Mouse (Mus musculus) G1E-ER4 (cell line): ENCODE results near the gene Rhox3f. TPM values are rescaled to one million over a fixed set of nuclear protein-coding genes. Genes with fewer than 3 reads are reported as not detected.
"Not testable (repeated sequence)": the region's sequence is repeated elsewhere in the genome, so short reads cannot be mapped to it uniquely, and the experiment has no call there.

Source experiments
- GATA1 ChIP-seq: IDR thresholded peaks from one replicate; pipeline ENCODE4 v1.8.0; 2012; ENCODE audit warnings: low read length, inconsistent platforms
- polyA plus RNA-seq: library from polyadenylated mRNA; stranded (reverse); fragments of >175 nt; gene quantifications from 2 replicates; pipeline ENCODE4 v1.2.3, GENCODE M21; 2012

The Rhox3f gene
- not detected in 2 replicates for polyA plus RNA-seq

DNA sequence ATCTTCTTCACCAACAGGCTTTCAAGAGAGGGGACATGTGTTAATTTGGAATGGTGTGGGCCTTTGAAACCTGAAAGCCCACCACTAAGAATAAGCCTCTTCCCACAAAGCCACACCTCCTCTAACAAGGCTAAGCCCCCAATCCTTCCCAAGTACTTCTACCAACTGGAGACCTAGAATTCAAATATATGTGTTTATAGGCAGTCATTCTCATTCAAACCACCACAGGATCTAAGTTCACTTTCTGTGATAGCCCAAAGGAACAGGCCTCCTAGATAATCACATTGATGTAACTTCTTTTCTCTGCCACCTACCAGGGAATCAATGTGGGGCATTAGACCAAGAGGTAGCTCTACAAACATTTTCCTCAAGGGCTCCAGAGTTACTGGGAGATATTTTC, at the start of gene Rhox3f:
Rhox3f (plus strand) TSS at position 301 of the 400 bp plus-strand sequence.
- TF ChIP-seq GATA1, result not testable (repeated sequence)

DNA sequence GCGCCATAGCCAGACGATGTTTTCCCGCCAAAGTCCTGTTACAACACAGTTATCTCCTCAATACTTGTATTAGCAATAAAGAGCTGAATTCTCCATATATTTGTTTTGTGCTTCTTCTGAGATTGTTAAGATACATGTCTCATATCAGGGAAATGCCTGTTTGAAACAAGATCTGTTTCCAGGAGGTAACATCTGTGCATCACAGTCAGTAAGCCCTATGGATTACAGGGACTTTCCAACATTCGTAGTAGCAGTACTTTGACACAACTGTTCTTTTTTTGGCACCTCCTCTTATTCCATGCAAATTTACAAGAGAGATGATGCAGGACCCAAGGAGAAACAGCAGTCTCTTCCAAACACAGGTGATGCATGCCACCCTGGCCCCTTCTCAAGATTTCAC, 39.1 kb upstream of the Rhox3f start, which contains the start of gene Rhox3e:
Rhox3e (plus strand) TSS at position 301 of the 400 bp plus-strand sequence.
- TF ChIP-seq GATA1, result not testable (repeated sequence)

DNA sequence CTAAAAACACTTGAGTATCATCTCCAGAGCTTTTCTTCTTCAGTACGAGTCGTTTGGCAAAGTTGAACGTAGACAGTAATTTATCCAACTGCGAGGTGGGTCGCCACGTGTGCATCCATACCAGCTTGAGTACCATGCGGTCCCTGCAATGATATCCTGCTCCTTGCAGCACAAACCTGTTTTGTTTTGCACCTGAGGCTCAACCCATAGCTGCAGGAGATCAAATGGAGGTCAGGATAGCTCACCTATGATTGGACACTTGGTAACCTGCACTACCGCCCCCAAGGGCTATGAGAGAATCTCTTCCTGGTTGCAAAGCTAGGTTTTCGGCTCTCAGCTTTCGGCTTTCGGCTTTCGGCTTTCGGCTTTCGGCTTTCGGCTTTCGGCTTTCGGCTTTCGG, 23.7 kb upstream of the Rhox3f start, which contains the start of gene Rhox4e:
Rhox4e (plus strand) TSS at position 301 of the 400 bp plus-strand sequence.
- not testable (repeated sequence) for TF ChIP-seq GATA1

DNA sequence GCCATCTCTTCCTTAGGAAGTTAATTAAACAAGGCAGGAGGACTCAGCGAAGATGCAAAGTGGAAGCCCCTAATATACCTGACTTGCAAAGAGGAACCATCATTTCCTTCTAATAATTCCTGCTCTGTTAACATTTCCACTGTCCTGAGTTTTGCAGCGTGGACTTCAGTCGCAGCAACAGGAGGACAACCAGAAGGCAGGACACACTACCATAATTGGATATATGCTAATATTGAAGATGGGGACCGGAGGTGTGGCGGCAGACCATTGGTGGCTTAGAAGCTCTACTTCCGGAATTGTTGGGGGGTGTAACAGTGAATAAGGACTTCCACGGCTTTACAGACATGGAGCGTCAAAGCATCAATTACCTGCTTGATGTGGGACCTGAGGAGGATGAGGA, 9.7 kb upstream of the Rhox3f start, which contains the start of gene Rhox2f:
Rhox2f (plus strand) TSS at position 301 of the 400 bp plus-strand sequence.
- TF ChIP-seq GATA1, result not testable (repeated sequence)

DNA sequence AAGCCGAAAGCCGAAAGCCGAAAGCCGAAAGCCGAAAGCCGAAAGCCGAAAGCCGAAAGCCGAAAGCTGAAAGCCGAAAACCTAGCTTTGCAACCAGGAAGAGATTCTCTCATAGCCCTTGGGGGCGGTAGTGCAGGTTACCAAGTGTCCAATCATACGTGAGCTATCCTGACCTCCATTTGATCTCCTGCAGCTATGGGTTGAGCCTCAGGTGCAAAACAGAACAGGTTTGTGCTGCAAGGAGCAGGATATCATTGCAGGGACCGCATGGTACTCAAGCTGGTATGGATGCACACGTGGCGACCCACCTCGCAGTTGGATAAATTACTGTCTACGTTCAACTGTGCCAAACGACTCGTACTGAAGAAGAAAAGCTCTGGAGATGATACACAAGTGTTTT, 26.8 kb downstream of the Rhox3f start, which contains the start of gene Rhox4f:
Rhox4f (minus strand) TSS at position 101 of the 400 bp plus-strand sequence.
- TF ChIP-seq GATA1, result not testable (repeated sequence)

DNA sequence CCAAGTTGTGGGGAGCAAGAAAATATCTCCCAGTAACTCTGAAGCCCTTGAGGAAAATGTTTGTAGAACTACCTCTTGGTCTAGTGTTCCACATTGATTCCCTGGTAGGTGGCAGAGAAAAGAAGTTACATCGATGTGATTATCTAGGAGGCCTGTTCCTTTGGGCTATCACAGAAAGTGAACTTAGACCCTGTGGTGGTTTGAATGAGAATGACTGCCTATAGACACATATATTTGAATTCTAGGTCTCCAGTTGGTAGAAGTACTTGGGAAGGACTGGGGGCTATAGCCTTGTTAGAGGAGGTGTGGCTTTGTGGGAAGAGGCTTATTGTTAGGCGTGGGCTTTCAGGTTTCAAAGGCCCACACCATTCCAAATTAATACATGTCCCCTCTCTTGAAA, 47.7 kb downstream of the Rhox3f start, which contains the start of gene Rhox3g:
Rhox3g (minus strand) TSS at position 101 of the 400 bp plus-strand sequence.
- TF ChIP-seq GATA1, result not testable (repeated sequence)

Other genes with a start within 250 kb of the Rhox3f start
- gene Rhox3a2, start 201.0 kb upstream of the Rhox3f start, polyA plus RNA-seq, result not detected in 2 replicates
- not detected in 2 replicates for gene Rhox4a2, start 190.1 kb upstream of the Rhox3f start, polyA plus RNA-seq
- not detected in 2 replicates for gene Rhox2b, start 168.9 kb upstream of the Rhox3f start, polyA plus RNA-seq
- gene Rhox4b, start 148.5 kb upstream of the Rhox3f start, polyA plus RNA-seq, result not detected in 2 replicates
- not detected in 2 replicates for gene Rhox2c, start 127.3 kb upstream of the Rhox3f start, polyA plus RNA-seq
- not detected in 2 replicates for gene Rhox3c, start 122.4 kb upstream of the Rhox3f start, polyA plus RNA-seq
- not detected in 2 replicates for gene Rhox4c, start 100.7 kb upstream of the Rhox3f start, polyA plus RNA-seq
- gene Rhox2d, start 87.6 kb upstream of the Rhox3f start, polyA plus RNA-seq, result 0.12 and 0.18 TPM in 2 replicates
- not detected in 2 replicates for gene Rhox4d, start 66.6 kb upstream of the Rhox3f start, polyA plus RNA-seq
- not detected in 2 replicates for gene Rhox2e, start 50.5 kb upstream of the Rhox3f start, polyA plus RNA-seq
- gene Rhox3e, start 39.0 kb upstream of the Rhox3f start, polyA plus RNA-seq, result not detected in 2 replicates
- gene Rhox4e, start 23.6 kb upstream of the Rhox3f start, polyA plus RNA-seq, result not detected in 2 replicates
- gene Rhox2f, start 9.6 kb upstream of the Rhox3f start, polyA plus RNA-seq, result not detected in 2 replicates
- gene Rhox4f, start 26.7 kb downstream of the Rhox3f start, polyA plus RNA-seq, result not detected in 2 replicates
- gene Rhox3g, start 47.6 kb downstream of the Rhox3f start, polyA plus RNA-seq, result not detected in 2 replicates
- gene Rhox2g, start 62.5 kb downstream of the Rhox3f start, polyA plus RNA-seq, result not detected in 2 replicates
- not detected in 2 replicates for gene Rhox4g, start 70.3 kb downstream of the Rhox3f start, polyA plus RNA-seq
- gene Rhox3h, start 87.8 kb downstream of the Rhox3f start, polyA plus RNA-seq, result not detected in 2 replicates
- gene Rhox2h, start 92.3 kb downstream of the Rhox3f start, polyA plus RNA-seq, result 0.17 and 0.24 TPM in 2 replicates
- 1.1 and 1.5 TPM in 2 replicates for gene Rhox5, start 223.8 kb downstream of the Rhox3f start, polyA plus RNA-seq
- gene Rhox6, start 245.9 kb downstream of the Rhox3f start, polyA plus RNA-seq, result not detected in 2 replicates